Mouse (Mus musculus) C2C12 (cell line): ENCODE results near the gene Tmem72. TPM values are rescaled to one million over a fixed set of nuclear protein-coding genes. Genes with fewer than 3 reads are reported as not detected.

Experiments used
- H3K27me3 ChIP-seq: one replicate; pipeline ENCODE4 v1.6.1; 2011; ENCODE audit not compliant: control insufficient read depth, insufficient read depth, insufficient read length
- H3K36me3 ChIP-seq: one replicate; pipeline ENCODE4 v1.6.1; 2011; ENCODE audit not compliant: control insufficient read depth, insufficient read depth
- H3K4me3 ChIP-seq: one replicate; pipeline ENCODE4 v1.5.1; 2011; ENCODE audit warnings: mild to moderate bottlenecking, control low read depth; ENCODE audit not compliant: poor library complexity, insufficient read depth, severe bottlenecking
- H3K79me2 ChIP-seq: one replicate; pipeline ENCODE4 v1.6.1; 2011; ENCODE audit not compliant: control insufficient read depth, insufficient read depth
- H3K79me3 ChIP-seq: one replicate; pipeline ENCODE4 v1.6.1; 2011; ENCODE audit warnings: low read depth, control low read depth
- H3ac ChIP-seq: one replicate; pipeline ENCODE3; 2011; ENCODE audit warnings: low read depth; ENCODE audit not compliant: control insufficient read depth, insufficient read length
- CEBPB ChIP-seq: IDR thresholded peaks from one replicate; pipeline ENCODE4 v1.6.1; 2011; ENCODE audit warnings: low read depth, mild to moderate bottlenecking, control low read depth, moderate library complexity
- CTCF ChIP-seq: IDR thresholded peaks from one replicate; pipeline ENCODE4 v1.5.1; 2011; ENCODE audit not compliant: control insufficient read depth, insufficient read depth, insufficient read length
- FOSL1 ChIP-seq: IDR thresholded peaks from one replicate; pipeline ENCODE4 v1.8.0; 2011; ENCODE audit warnings: mild to moderate bottlenecking, low read length; ENCODE audit not compliant: poor library complexity, insufficient read depth, severe bottlenecking
- MAX ChIP-seq: IDR thresholded peaks from one replicate; pipeline ENCODE4 v1.6.1; 2011; ENCODE audit warnings: mild to moderate bottlenecking, control low read depth
- MYOD1 ChIP-seq: IDR thresholded peaks from one replicate; pipeline ENCODE4 v1.6.1; 2011; ENCODE audit warnings: low read depth; ENCODE audit not compliant: control insufficient read depth, insufficient read length
- MYOG ChIP-seq: IDR thresholded peaks from one replicate; pipeline ENCODE4 v1.6.1; 2011; ENCODE audit not compliant: control insufficient read depth, insufficient read length; ENCODE audit errors: extremely low read depth
- USF1 ChIP-seq: IDR thresholded peaks from one replicate; pipeline ENCODE4 v1.6.1; 2011; ENCODE audit warnings: low read depth, mild to moderate bottlenecking, control low read depth, moderate library complexity
- polyA plus RNA-seq: library from polyadenylated mRNA; unstranded; fragments of >200 nt; fragmentation: generic; extraction: Trizol; gene quantifications from one replicate; pipeline ENCODE4 v1.2.1, GENCODE M21; 2012; ENCODE audit warnings: missing spikeins

Gene Tmem72
- polyA plus RNA-seq, 1 experiment: 0.06 TPM

GRCm38 (mm10) chr6:116700821-116701220 is 15.9 kb downstream of the Tmem72 start:
- Histone ChIP-seq H3K79me2 (no peaks in the 10 kb centered on the region), H3K36me3 (no peaks in the 10 kb centered on the region), H3K4me3 (no peak overlapping the region), H3K27me3 (peaks cover 3% of the 10 kb centered on the region), H3K79me3 (no peaks in the 10 kb centered on the region), H3ac (no peak overlapping the region)
- no peak for TF ChIP-seq FOSL1
- no peak for TF ChIP-seq MYOD1
- no peak for TF ChIP-seq CEBPB
- TF ChIP-seq USF1: no peak
- TF ChIP-seq MYOG: no peak
- TF ChIP-seq CTCF: no peak
- TF ChIP-seq MAX: no peak

- no peak for TF ChIP-seq FOSL1
- no peak for TF ChIP-seq MYOG
- H3K79me2 ChIP-seq: no peaks in the 10 kb centered on the region
- no peaks in the 10 kb centered on the region for H3K27me3 ChIP-seq
- no peak overlapping the region for H3K4me3 ChIP-seq
- no peaks in the 10 kb centered on the region for H3K36me3 ChIP-seq
- no peak overlapping the region for H3ac ChIP-seq
- H3K79me3 ChIP-seq: no peaks in the 10 kb centered on the region
Observed at GRCm38 (mm10) chr6:116697896-116698425, 18.8 kb downstream of the Tmem72 start.

GRCm38 (mm10) chr6:116697413-116697812 is 19.3 kb downstream of the Tmem72 start:
- H3K27me3 ChIP-seq: no peaks in the 10 kb centered on the region
- TF ChIP-seq MYOD1 (no peak), FOSL1 (no peak), CTCF (peak; percentile 68), CEBPB (no peak), MAX (no peak)
- no peaks in the 10 kb centered on the region for H3K79me3 ChIP-seq

DNA sequence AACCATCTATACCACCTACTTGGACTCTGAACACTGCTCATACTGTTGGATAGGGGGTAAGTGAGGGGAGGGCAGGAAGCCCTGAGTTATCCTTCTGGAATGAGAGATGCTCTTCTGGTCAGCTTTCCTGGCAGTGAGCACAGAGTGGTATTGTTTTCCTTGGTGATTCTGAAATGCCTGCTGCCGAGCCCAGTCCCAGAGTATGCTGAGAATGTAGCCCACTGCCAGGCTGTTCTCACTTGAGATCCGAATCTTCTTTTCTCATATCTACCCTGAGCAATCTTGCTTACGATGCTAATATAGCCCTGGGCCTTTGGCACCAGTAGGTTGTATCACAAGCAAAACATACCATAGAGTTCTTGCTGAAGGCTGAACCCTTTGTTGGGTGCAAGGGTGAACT is 22.4 kb downstream of the Tmem72 start:
- Histone ChIP-seq H3K4me3 (no peak overlapping the region), H3K79me3 (no peaks in the 10 kb centered on the region), H3K36me3 (no peaks in the 10 kb centered on the region), H3ac (no peak overlapping the region), H3K27me3 (no peaks in the 10 kb centered on the region), H3K79me2 (no peaks in the 10 kb centered on the region)
- TF ChIP-seq CTCF: no peak
- TF ChIP-seq MYOD1: no peak
- no peak for TF ChIP-seq CEBPB
- no peak for TF ChIP-seq MYOG
- no peak for TF ChIP-seq USF1
- TF ChIP-seq MAX: no peak
- TF ChIP-seq FOSL1: no peak

More at GRCm38 (mm10) chr6:116697413-116697812, 19.3 kb downstream of the Tmem72 start:
- Histone ChIP-seq H3ac (no peak overlapping the region), H3K4me3 (no peak overlapping the region), H3K79me2 (no peaks in the 10 kb centered on the region), H3K36me3 (no peaks in the 10 kb centered on the region)

GRCm38 (mm10) chr6:116693639-116694038 is 23.1 kb downstream of the Tmem72 start:
- H3ac ChIP-seq: no peak overlapping the region
- no peak overlapping the region for H3K4me3 ChIP-seq
- H3K79me2 ChIP-seq: no peaks in the 10 kb centered on the region
- H3K79me3 ChIP-seq: no peaks in the 10 kb centered on the region
- no peaks in the 10 kb centered on the region for H3K27me3 ChIP-seq
- TF ChIP-seq CEBPB: no peak
- no peak for TF ChIP-seq CTCF
- no peak for TF ChIP-seq FOSL1
- no peak for TF ChIP-seq MAX
- no peak for TF ChIP-seq MYOD1
- no peak for TF ChIP-seq MYOG
- no peak for TF ChIP-seq USF1
- no peaks in the 10 kb centered on the region for H3K36me3 ChIP-seq

DNA sequence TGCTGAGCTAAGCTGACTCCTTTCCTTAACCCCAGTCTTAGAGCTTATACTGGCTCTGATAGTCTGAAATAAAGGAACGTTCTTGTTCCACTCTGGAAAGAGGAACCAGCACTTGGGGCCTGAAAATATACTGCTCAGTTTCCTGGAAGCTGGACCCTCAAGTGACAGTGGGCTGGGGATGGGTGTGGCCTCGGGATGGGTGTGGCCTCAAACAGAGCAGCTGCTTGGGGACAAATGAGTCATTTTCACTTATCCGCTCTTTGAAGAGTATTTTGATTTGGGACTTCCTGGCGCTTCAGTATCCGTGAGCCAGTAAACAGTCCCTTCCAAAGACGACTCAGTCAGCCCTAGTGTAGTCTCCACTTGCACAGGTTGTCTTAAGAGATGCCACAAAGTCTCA is 34.4 kb downstream of the Tmem72 start:
- no peak for TF ChIP-seq CTCF
- no peak for TF ChIP-seq CEBPB
- no peak for TF ChIP-seq USF1
- TF ChIP-seq MYOD1: no peak
- TF ChIP-seq MYOG: no peak
- no peak for TF ChIP-seq MAX
- no peak for TF ChIP-seq FOSL1

More for the DNA sequence above, 34.4 kb downstream of the Tmem72 start:
- Histone ChIP-seq H3K79me3 (no peaks in the 10 kb centered on the region), H3K4me3 (no peak overlapping the region), H3K36me3 (no peaks in the 10 kb centered on the region), H3K79me2 (no peaks in the 10 kb centered on the region), H3K27me3 (no peaks in the 10 kb centered on the region), H3ac (no peak overlapping the region)
